Mouse (Mus musculus) megakaryocyte-erythroid progenitor cell, adult 5 weeks (primary cell): ENCODE data around the gene Olfr1145. TPM values are rescaled to one million over a fixed set of nuclear protein-coding genes. Genes with fewer than 3 reads are reported as not detected.

ENCODE experiments used
- polyA plus RNA-seq: library from polyadenylated mRNA; stranded (reverse); fragments of >175 nt; gene quantifications from 2 replicates; pipeline ENCODE4 v1.2.3, GENCODE M21; 2012

Olfr1145 gene
- not detected in 2 replicates for polyA plus RNA-seq

GRCm38 (mm10) chr2:87809522-87809921 lies at the start of gene Olfr1145:
Gene Olfr1145 (plus strand): TSS chr2:87809822.

GRCm38 (mm10) chr2:87779183-87779582 lies 30.4 kb upstream of the Olfr1145 start, which contains the start of gene Olfr152:
Gene Olfr152 (plus strand): TSS chr2:87779483.

GRCm38 (mm10) chr2:87800292-87800691 lies 9.3 kb upstream of the Olfr1145 start, which contains the start of gene Olfr1143:
Gene Olfr1143 (plus strand): TSS chr2:87800592.

GRCm38 (mm10) chr2:87830233-87830632 lies 20.6 kb downstream of the Olfr1145 start, which contains the start of gene Olfr1148:
Gene Olfr1148 (plus strand): TSS chr2:87830533.

GRCm38 (mm10) chr2:87843693-87844092 lies 34.1 kb downstream of the Olfr1145 start, which contains the start of gene Olfr1150-ps1:
Gene Olfr1150-ps1 (plus strand): TSS chr2:87843993.

GRCm38 (mm10) chr2:87855562-87855961 lies 45.9 kb downstream of the Olfr1145 start, which contains the start of gene Olfr1151:
Gene Olfr1151 (plus strand): TSS chr2:87855862.

Other genes with a start within 250 kb of the Olfr1145 start
- gene Olfr1129, start 235.9 kb upstream of the Olfr1145 start, polyA plus RNA-seq, result not detected in 2 replicates
- gene Olfr1130, start 203.6 kb upstream of the Olfr1145 start, polyA plus RNA-seq, result not detected in 2 replicates
- not detected in 2 replicates for gene Olfr1131, start 182.7 kb upstream of the Olfr1145 start, polyA plus RNA-seq
- gene Olfr1132, start 172.3 kb upstream of the Olfr1145 start, polyA plus RNA-seq, result not detected in 2 replicates
- not detected in 2 replicates for gene Olfr1133, start 162.4 kb upstream of the Olfr1145 start, polyA plus RNA-seq
- gene Olfr1134, start 151.4 kb upstream of the Olfr1145 start, polyA plus RNA-seq, result not detected in 2 replicates
- not detected in 2 replicates for gene Olfr1135, start 136.2 kb upstream of the Olfr1145 start, polyA plus RNA-seq
- gene Olfr1136, start 115.9 kb upstream of the Olfr1145 start, polyA plus RNA-seq, result not detected in 2 replicates
- not detected in 2 replicates for gene Olfr1137, start 96.6 kb upstream of the Olfr1145 start, polyA plus RNA-seq
- gene Olfr1138, start 69.8 kb upstream of the Olfr1145 start, polyA plus RNA-seq, result not detected in 2 replicates
- gene Olfr1140, start 66.1 kb upstream of the Olfr1145 start, polyA plus RNA-seq, result not detected in 2 replicates
- gene Olfr1141, start 55.8 kb upstream of the Olfr1145 start, polyA plus RNA-seq, result not detected in 2 replicates
- gene Olfr152, start 30.3 kb upstream of the Olfr1145 start, polyA plus RNA-seq, result not detected in 2 replicates
- gene Olfr1143, start 9.2 kb upstream of the Olfr1145 start, polyA plus RNA-seq, result not detected in 2 replicates
- not detected in 2 replicates for gene Olfr1148, start 20.7 kb downstream of the Olfr1145 start, polyA plus RNA-seq
- not detected in 2 replicates for gene Olfr1150-ps1, start 34.2 kb downstream of the Olfr1145 start, polyA plus RNA-seq
- not detected in 2 replicates for gene Olfr1151, start 46.0 kb downstream of the Olfr1145 start, polyA plus RNA-seq
- 0.01 TPM in 1 of 2 replicates, not detected in the other for gene Olfr1152, start 56.7 kb downstream of the Olfr1145 start, polyA plus RNA-seq
- not detected in 2 replicates for gene Olfr1153, start 85.1 kb downstream of the Olfr1145 start, polyA plus RNA-seq
- gene Olfr1154, start 95.3 kb downstream of the Olfr1145 start, polyA plus RNA-seq, result not detected in 2 replicates
- not detected in 2 replicates for gene Olfr1155, start 135.3 kb downstream of the Olfr1145 start, polyA plus RNA-seq
- not detected in 2 replicates for gene Olfr1156, start 143.3 kb downstream of the Olfr1145 start, polyA plus RNA-seq
- not detected in 2 replicates for gene Olfr1157, start 158.5 kb downstream of the Olfr1145 start, polyA plus RNA-seq
- gene Olfr74, start 164.8 kb downstream of the Olfr1145 start, polyA plus RNA-seq, result not detected in 2 replicates
- not detected in 2 replicates for gene Olfr1158, start 180.3 kb downstream of the Olfr1145 start, polyA plus RNA-seq
- gene Olfr1160, start 198.4 kb downstream of the Olfr1145 start, polyA plus RNA-seq, result not detected in 2 replicates
- gene Olfr1161, start 213.0 kb downstream of the Olfr1145 start, polyA plus RNA-seq, result not detected in 2 replicates
- not detected in 2 replicates for gene Olfr73, start 227.9 kb downstream of the Olfr1145 start, polyA plus RNA-seq
- not detected in 2 replicates for gene Olfr1162, start 241.3 kb downstream of the Olfr1145 start, polyA plus RNA-seq